Mouse (Mus musculus): Measurements from ENCODE around the gene Crybb1. TPM values are rescaled to one million over a fixed set of nuclear protein-coding genes. Genes with fewer than 3 reads are reported as not detected.

Gene Crybb1
- not detected in 2 replicates for total RNA-seq (2017)

DNA sequence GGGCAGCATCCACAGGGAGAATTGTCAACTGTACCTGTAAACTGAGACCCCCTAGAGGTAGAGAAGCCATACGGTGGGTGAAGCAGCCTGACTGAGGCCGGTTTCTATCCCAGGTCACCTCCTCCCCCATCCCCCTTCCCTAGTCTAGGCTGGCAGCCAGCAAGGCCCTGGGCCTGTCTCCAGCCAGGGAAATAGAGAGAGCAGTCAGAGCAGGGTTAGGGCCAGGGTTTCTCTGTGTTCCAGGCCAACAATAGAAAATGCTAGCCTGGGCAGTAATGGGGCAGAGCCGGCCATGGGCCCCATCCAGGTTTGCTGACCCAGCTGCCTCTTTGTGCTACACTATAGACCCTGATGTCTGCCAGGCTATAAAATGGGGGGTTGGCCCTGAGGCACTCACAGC, at the start of gene Crybb1:
TSS of gene Crybb1 (plus strand) at position 390 of the 400 bp plus-strand sequence.
- no peak for ATAC-seq (ENCODE audit: extremely low read depth, insufficient number of reproducible peaks, low FRiP score, poor library complexity, severe bottlenecking)

DNA sequence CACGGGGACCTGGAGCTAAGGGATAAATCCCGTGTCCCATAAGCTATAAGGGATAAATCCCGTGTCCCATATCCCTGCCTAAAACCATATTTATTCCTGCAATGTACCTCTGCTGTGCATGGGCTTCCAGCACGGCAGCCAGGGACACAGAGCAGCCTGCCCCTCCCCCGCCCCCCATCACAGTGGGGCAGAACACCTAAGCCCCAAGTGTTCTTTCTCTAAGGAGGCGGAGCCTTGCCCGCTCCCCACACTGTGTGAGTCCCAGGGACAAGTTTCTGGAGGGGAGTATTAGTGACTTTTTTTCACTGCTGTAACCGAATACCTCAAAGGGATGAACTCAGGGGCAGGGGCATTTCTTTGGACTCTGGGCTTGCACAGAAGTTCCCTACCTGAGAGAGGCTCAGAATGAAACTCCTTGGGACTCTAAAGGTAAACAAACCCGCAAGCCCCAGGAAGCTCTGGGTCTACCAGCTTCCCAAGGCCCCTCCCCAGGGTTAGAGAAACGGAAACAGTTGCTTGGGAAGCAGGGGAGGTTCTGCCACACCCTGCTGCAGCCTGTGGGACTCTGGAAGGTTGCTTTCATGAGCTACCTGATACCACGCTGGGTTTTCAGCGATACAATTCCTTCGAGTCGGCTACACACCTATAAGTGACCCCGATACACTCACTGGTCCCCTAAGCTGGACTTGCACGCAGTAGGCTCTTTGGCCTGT, 48.9 kb upstream of the Crybb1 start:
- ATAC-seq (ENCODE audit: extremely low read depth, insufficient number of reproducible peaks, low FRiP score, poor library complexity, severe bottlenecking), result no peak

- no peak for ATAC-seq (ENCODE audit: extremely low read depth, insufficient number of reproducible peaks, low FRiP score, poor library complexity, severe bottlenecking)
Measured at GRCm38 (mm10) chr5:112208321-112208720, 47.3 kb upstream of the Crybb1 start.

DNA sequence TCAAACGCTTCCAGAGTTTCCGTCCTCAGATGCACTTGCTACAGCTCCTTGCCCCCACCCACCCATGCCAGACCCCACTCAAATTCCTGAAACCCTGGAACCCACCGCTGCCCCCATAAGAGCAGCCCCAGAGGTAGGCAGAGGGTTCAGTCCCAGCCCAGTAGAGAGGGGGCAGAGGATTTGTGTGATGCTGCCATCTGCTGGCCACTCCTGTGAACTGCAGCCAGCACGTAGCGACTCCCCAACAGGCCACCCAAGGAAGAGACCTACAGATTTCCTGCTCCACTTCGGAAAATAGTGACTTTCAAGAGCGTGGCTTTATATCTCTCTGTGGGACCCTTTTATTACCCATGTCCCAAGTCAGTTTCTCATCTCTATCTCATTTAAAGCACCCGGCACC, 45.5 kb upstream of the Crybb1 start:
- ATAC-seq (ENCODE audit: extremely low read depth, insufficient number of reproducible peaks, low FRiP score, poor library complexity, severe bottlenecking), result peak; percentile 43

GRCm38 (mm10) chr5:112211911-112212310, 43.7 kb upstream of the Crybb1 start:
- no peak for ATAC-seq (ENCODE audit: extremely low read depth, insufficient number of reproducible peaks, low FRiP score, poor library complexity, severe bottlenecking)

DNA sequence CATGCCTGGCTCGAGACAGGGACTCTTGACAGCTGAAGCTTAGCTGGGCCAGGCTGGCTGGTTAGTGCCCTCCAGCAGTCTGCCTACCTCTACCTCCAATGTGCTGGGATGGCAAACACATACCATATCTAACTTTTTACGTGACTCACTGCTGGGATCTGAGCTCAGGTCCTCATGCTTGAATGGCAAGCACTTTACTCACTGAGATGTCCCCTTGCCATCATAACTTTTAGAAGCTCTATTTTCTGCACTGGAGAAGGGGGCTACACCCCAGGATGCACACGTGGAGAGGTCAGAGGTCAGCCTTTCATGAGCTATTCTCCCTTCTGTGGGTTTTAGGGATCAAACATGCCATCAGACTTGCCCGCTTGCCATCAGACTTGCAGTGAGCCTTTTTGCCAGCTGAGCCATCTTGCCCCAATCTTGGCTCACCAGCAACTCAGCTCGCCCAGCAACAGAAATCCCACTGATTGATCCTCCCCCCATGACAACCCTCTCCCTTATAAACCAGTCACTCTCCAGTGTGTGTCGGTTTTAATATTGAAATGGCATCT, 42.8 kb upstream of the Crybb1 start:
- no peak for ATAC-seq (ENCODE audit: extremely low read depth, insufficient number of reproducible peaks, low FRiP score, poor library complexity, severe bottlenecking)

DNA sequence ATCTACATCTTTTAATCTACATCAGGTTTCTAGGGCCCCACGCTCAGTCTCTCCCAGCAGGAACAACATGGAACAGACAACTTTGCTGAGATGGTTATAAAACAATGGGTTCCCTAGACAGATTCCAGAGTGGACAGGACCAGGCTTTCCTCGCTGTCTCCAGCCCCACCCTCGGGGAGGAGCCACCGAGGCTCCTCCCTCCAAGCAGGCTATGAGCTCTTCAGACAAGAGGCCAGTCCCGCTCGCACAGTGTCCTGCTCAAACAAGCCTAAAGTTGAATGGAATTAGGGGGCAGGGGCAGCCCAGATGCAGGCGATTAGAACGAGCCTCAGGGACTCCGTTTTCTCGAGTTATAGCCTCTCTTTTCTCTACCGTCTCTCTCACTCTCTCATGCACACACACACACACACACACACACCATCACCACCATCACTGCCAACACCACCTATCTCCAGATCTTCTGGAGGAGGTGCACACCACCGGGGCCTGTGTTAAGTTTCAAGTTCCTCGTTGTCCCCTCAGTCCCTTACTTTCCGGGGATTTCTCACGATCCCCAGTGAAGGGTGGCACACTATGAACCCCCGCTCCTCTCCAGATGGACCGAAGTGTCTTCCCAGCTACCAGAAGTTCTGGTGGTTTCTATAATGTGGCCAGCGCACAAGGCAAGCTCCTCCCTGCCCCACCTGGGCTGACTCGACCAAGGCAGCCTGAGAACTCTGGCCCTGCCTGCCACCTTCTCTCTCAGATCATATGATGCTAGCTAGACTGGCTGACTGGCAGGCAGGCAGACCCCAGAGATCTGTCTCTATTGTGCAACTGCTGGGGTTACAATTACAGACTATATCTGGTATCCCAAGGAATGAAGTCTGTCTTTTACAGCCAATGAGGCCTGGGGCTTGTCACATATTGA, 42.0 kb upstream of the Crybb1 start:
- ATAC-seq (ENCODE audit: extremely low read depth, insufficient number of reproducible peaks, low FRiP score, poor library complexity, severe bottlenecking), result no peak

DNA sequence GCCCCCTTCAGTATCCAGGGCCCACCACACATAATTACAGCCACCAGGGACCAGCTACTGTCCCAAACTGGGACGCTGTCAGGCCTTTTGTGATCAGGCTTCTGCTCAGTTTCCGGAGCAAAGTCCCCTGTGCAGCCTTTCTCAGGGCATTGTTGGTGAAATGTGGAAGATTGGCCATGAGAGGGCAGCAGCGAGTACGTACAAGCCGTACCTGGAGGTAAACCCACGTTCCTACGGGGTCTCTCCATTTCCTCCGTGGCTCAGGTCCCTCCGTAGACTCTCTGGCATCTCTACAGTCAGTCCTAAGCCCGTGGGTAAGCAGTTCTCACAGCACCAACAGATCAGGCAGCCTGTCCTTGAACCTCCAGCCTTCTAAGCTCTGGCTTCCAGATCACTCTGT, 41.2 kb upstream of the Crybb1 start:
- ATAC-seq (ENCODE audit: extremely low read depth, insufficient number of reproducible peaks, low FRiP score, poor library complexity, severe bottlenecking), result no peak; the same call in 1 of the 2 replicates

GRCm38 (mm10) chr5:112215291-112215751, 40.3 kb upstream of the Crybb1 start:
- no peak for ATAC-seq (ENCODE audit: extremely low read depth, insufficient number of reproducible peaks, low FRiP score, poor library complexity, severe bottlenecking)

DNA sequence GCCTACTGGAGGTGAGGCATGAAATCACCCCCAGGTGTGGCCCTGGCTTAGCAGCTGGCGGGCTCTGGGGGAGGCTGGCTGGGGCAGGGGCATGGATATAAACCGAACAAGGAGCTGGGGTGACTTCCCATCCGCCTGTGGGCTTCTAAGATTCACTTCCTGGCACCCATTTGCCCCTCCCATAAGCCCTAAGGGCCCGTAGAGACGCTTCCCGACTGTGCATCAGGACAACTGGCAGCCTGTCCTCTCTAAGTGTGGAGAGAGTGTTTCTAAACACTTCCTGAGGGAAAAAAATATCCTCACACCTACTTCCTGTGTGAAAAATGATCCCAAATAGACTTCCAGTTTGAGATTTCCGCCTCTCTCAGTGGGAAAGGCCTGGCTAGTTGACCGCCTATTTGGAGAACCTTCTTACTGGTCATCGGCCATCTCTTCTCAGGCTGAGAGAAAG, 39.8 kb upstream of the Crybb1 start:
- no peak for ATAC-seq (ENCODE audit: extremely low read depth, insufficient number of reproducible peaks, low FRiP score, poor library complexity, severe bottlenecking)

- ATAC-seq (ENCODE audit: extremely low read depth, insufficient number of reproducible peaks, low FRiP score, poor library complexity, severe bottlenecking), result no peak
Measured at GRCm38 (mm10) chr5:112216335-112216734, 39.3 kb upstream of the Crybb1 start.

DNA sequence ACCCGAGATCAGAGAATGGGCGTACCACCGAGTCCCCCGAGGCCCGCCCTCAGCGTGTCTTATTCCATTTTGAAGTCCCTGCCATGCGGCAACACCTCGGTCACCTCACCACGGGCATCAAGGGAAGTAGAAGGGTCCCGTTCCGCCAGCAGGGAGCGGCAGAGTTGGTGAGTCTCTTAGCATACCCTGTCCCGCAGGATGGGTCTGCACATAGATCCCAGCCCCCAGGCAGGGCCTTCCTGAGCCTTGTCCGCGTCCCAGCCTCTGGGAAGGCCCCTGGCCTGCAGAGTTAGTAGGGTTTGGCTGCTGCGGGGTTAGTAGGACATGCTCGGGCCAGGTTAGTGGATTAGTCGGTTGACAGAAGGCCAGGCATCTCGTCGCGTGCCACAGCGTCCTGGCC, 38.6 kb upstream of the Crybb1 start:
- ATAC-seq (ENCODE audit: extremely low read depth, insufficient number of reproducible peaks, low FRiP score, poor library complexity, severe bottlenecking), result no peak

- no peak for ATAC-seq (ENCODE audit: extremely low read depth, insufficient number of reproducible peaks, low FRiP score, poor library complexity, severe bottlenecking)
Measured at GRCm38 (mm10) chr5:112218679-112219078, 36.9 kb upstream of the Crybb1 start.

- no peak for ATAC-seq (ENCODE audit: extremely low read depth, insufficient number of reproducible peaks, low FRiP score, poor library complexity, severe bottlenecking)
Measured at GRCm38 (mm10) chr5:112219398-112219797, 36.2 kb upstream of the Crybb1 start.

DNA sequence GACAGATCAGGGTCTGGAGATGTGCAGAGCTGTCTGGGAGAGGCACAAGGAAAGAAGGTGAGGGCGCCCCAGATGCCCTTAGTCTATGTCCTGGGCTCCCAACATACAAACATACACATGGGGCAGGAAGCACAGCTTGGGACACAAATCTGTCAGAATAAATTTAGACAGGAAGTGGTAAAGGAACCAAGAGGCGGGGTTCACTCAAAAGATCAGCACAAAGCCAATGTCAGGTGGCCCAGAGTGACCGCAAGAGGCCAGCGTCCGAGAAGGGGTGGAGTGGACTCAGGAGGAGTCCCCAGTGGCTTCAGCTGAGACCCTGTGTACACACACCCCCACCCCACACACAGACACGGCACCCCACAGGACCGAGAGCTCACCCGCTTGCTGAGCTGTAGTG, 35.4 kb upstream of the Crybb1 start:
- ATAC-seq (ENCODE audit: extremely low read depth, insufficient number of reproducible peaks, low FRiP score, poor library complexity, severe bottlenecking), result no peak

GRCm38 (mm10) chr5:112225591-112225990, 30.0 kb upstream of the Crybb1 start:
- ATAC-seq (ENCODE audit: extremely low read depth, insufficient number of reproducible peaks, low FRiP score, poor library complexity, severe bottlenecking), result no peak

DNA sequence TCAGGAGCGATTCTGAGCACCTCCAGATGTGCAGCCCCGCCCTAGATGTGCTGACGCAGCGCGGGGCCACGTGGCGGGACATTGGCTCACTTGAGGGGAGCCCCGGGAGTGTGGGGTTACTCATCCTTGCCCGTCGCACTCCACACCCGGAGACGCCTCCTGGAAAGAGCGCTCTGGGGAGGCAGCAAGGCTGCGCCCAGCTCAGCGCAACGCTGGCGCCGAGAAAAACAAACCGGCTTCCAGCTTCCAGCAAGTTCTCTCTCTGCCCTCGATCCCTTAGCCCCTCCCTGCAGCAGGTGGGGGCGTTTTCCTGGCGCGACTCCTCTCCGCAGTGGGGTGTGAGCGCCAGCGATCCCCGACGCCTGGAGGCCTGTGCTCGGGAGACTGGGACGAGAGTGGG, 28.3 kb upstream of the Crybb1 start:
- no peak for ATAC-seq (ENCODE audit: extremely low read depth, insufficient number of reproducible peaks, low FRiP score, poor library complexity, severe bottlenecking)

DNA sequence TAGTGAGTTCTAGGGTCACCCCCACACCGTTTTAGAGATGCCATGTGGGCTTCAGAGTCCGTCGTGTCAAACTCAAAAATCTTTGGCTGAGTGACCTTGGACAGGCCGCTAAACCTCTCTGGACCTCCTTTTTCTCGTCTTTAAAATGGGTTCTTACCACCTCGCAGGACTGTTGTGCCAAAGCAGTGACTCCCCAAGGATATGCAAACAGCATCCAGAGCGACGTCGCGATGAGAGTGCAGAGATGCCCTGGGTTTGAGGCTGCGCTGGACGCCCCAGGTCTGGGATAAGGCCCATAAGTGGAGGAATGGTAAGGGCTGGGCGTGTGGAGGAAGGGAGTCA, 27.7 kb upstream of the Crybb1 start:
- no peak for ATAC-seq (ENCODE audit: extremely low read depth, insufficient number of reproducible peaks, low FRiP score, poor library complexity, severe bottlenecking)

DNA sequence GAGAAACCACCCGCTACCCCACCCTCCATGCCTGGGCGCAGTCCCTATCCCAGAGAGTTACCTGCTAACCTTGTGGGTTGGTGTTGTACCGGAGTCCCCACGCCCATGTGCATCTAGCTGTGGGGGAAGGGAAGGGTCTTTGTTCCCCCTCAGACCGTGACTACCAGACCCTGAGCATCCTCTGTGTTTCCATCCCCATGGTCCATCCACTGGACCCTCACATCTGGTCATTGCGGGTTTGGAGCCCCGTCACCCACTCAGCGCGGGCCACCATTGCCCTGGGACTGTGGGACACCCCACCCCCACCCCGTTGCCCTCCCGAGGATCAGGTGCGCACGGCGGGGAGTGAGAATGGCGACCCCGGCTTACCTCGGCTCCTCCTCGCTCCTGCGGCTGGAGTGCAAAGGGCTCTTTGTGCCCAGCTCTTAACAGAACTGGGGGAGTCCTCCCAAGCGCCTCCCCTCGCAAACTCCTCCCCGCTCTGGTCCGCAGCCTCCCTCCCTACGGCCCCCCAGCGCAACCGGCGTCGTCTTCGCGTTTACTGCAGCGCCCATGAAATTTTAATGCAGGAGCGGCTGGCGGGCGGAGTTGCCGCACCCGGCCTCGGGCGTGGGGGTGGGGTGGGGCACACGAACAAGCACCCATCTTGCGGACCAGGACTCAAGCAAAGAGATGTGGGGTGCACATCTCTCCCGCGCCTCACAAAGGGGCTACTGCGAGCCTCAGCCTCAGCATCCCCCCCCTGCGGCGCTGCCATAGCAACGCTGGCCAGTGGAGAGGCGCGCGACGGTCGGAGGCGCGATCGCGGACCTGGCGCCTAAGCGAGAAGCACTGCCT, 27.2 kb upstream of the Crybb1 start:
- no peak for ATAC-seq (ENCODE audit: extremely low read depth, insufficient number of reproducible peaks, low FRiP score, poor library complexity, severe bottlenecking)

Measured in neutrophil, adult 5-6 weeks (primary cell).